Mouse (Mus musculus) intestine, postnatal 0 days (tissue): ENCODE results near the gene Acss2. TPM values are rescaled to one million over a fixed set of nuclear protein-coding genes. Genes with fewer than 3 reads are reported as not detected.

Experiments used
- ATAC-seq: fragments of 200-750 bp; cut with Nextera tagmentation; 2 replicates; pipeline ENCODE4 v1.8.0; 2017; ENCODE audit warnings: mild to moderate bottlenecking, moderate TSS enrichment, moderate library complexity
- H3K27ac ChIP-seq: fragments of 300-500 bp; sonication (generic); 2 replicates; pipeline ENCODE4 v1.5.1; 2014; ENCODE audit warnings: mild to moderate bottlenecking, low read depth, low read length, moderate library complexity
- H3K27me3 ChIP-seq: fragments of 300-500 bp; sonication (generic); replicated peaks from 2 replicates; pipeline ENCODE4 v1.6.1; 2014; ENCODE audit warnings: low read length, mixed read lengths; ENCODE audit not compliant: control insufficient read depth, insufficient read depth
- H3K36me3 ChIP-seq: fragments of 300-500 bp; sonication (generic); 2 replicates; pipeline ENCODE4 v1.6.1; 2014; ENCODE audit warnings: mild to moderate bottlenecking, moderate library complexity; ENCODE audit not compliant: control insufficient read depth, insufficient read depth
- H3K4me1 ChIP-seq: fragments of 300-500 bp; sonication (generic); replicated peaks from 2 replicates; pipeline ENCODE4 v1.6.1; 2014; ENCODE audit warnings: antibody characterized with exemption, low read length, mixed read lengths; ENCODE audit not compliant: control insufficient read depth, insufficient read depth
- H3K4me2 ChIP-seq: fragments of 300-500 bp; sonication (generic); replicated peaks from 2 replicates; pipeline ENCODE4 v1.6.1; 2014; ENCODE audit warnings: low read depth, mild to moderate bottlenecking, moderate library complexity
- H3K4me3 ChIP-seq: fragments of 300-500 bp; sonication (generic); 2 replicates; pipeline ENCODE4 v1.5.1; 2014; ENCODE audit warnings: low read depth, low read length
- H3K9ac ChIP-seq: fragments of 300-500 bp; sonication (generic); 2 replicates; pipeline ENCODE4 v1.6.1; 2014; ENCODE audit warnings: mild to moderate bottlenecking, low read depth, low read length
- H3K9me3 ChIP-seq: fragments of 300-500 bp; sonication (generic); 2 replicates; pipeline ENCODE4 v1.6.1; 2016; ENCODE audit warnings: mixed run types; ENCODE audit not compliant: control insufficient read depth
- CTCF ChIP-seq: sonication (generic); IDR thresholded peaks from 2 replicates; pipeline ENCODE4 v1.5.1; 2016; ENCODE audit warnings: low read depth, mild to moderate bottlenecking, control low read depth, antibody characterized with exemption, moderate library complexity
- WGBS: fragments of 180-500 bp; shearing (Covaris S2); extraction: QIAGEN DNeasy Blood & Tissue Kit; methylation state at CpG from one replicate; pipeline ENCODE4 v1.1.7; 2014; 5-methylcytosine and 5-hydroxymethylcytosine counted together
- polyA plus RNA-seq: library from polyadenylated mRNA; unstranded; fragments of >200 nt; fragmentation: Nextera tagmentation; extraction: Ambion mirVana; gene quantifications from 2 replicates; pipeline ENCODE4 v1.2.1, GENCODE M21; 2015

Acss2 gene
- polyA plus RNA-seq, 1 experiment from 2014 or later, result 8.4 TPM

- peak; percentile 93 for ATAC-seq
- 4% methylated on average over 20 of the region's 20 CpGs for WGBS
- no peaks in the 10 kb centered on the region; the same call in 1 of the 2 replicates for H3K36me3 ChIP-seq
- TF ChIP-seq CTCF, result no peak
- H3K4me2 ChIP-seq, result peak overlapping the region; percentile 63
- H3K4me1 ChIP-seq, result peaks cover 6% of the 10 kb centered on the region; the same call in 1 of the 2 replicates
- no peaks in the 10 kb centered on the region for H3K9me3 ChIP-seq
- peak overlapping the region; percentile 13 for H3K4me3 ChIP-seq
- H3K27ac ChIP-seq, result peak overlapping the region; percentile 31; the same call in 1 of the 2 replicates
- no peak overlapping the region for H3K9ac ChIP-seq
- no peaks in the 10 kb centered on the region for H3K27me3 ChIP-seq
Measured at GRCm38 (mm10) chr2:155613326-155613755, 95.6 kb downstream of the Acss2 start.

- TF ChIP-seq CTCF, result no peak
- H3K9me3 ChIP-seq, result no peaks in the 10 kb centered on the region
- WGBS, result 61% methylated on average over 8 of the region's 8 CpGs
- peaks cover 6% of the 10 kb centered on the region; the same call in 1 of the 2 replicates for H3K4me1 ChIP-seq
- H3K36me3 ChIP-seq, result no peaks in the 10 kb centered on the region; the same call in 1 of the 2 replicates
- H3K27ac ChIP-seq, result no peak overlapping the region
- H3K4me2 ChIP-seq, result peak overlapping the region; percentile 63
- peak; percentile 12; the same call in 1 of the 2 replicates for ATAC-seq
- no peak overlapping the region for H3K9ac ChIP-seq
- H3K27me3 ChIP-seq, result no peaks in the 10 kb centered on the region
- 0 out of 2 replicates have a peak overlapping the region, but pooled peaks have one; percentile 13 for H3K4me3 ChIP-seq
Measured at GRCm38 (mm10) chr2:155613953-155614352, 96.2 kb downstream of the Acss2 start.

- H3K27ac ChIP-seq, result no peak overlapping the region
- no peak overlapping the region for H3K4me2 ChIP-seq
- peaks cover 6% of the 10 kb centered on the region; the same call in 1 of the 2 replicates for H3K4me1 ChIP-seq
- no peak overlapping the region for H3K4me3 ChIP-seq
- no peaks in the 10 kb centered on the region for H3K9me3 ChIP-seq
- no peaks in the 10 kb centered on the region for H3K27me3 ChIP-seq
- no peak for ATAC-seq
- no peaks in the 10 kb centered on the region; the same call in 1 of the 2 replicates for H3K36me3 ChIP-seq
- 52% methylated on average over 6 of the region's 6 CpGs for WGBS
- no peak for TF ChIP-seq CTCF
- no peak overlapping the region for H3K9ac ChIP-seq
Measured at GRCm38 (mm10) chr2:155616971-155617370, 99.2 kb downstream of the Acss2 start.

- Histone ChIP-seq H3K9me3 (no peaks in the 10 kb centered on the region), H3K27ac (no peak overlapping the region), H3K4me3 (no peak overlapping the region), H3K4me1 (no peaks in the 10 kb centered on the region; the same call in 1 of the 2 replicates), H3K27me3 (no peaks in the 10 kb centered on the region), H3K9ac (no peak overlapping the region), H3K36me3 (no peaks in the 10 kb centered on the region; the same call in 1 of the 2 replicates), H3K4me2 (no peak overlapping the region)
- TF ChIP-seq CTCF, result peak; percentile 94
- 16% methylated on average over 8 of the region's 8 CpGs for WGBS
- 0 out of 2 replicates have a peak, but pooled peaks have one; percentile 50 for ATAC-seq
Measured at GRCm38 (mm10) chr2:155619817-155620216, 102.1 kb downstream of the Acss2 start.

GRCm38 (mm10) chr2:155622606-155623005 is 104.9 kb downstream of the Acss2 start:
- Histone ChIP-seq H3K4me1 (no peaks in the 10 kb centered on the region; the same call in 1 of the 2 replicates), H3K4me3 (no peak overlapping the region), H3K27me3 (no peaks in the 10 kb centered on the region), H3K27ac (no peak overlapping the region), H3K9ac (no peak overlapping the region), H3K9me3 (no peaks in the 10 kb centered on the region), H3K4me2 (no peak overlapping the region), H3K36me3 (no peaks in the 10 kb centered on the region; the same call in 1 of the 2 replicates)
- ATAC-seq, result no peak
- 0 out of 2 replicates have a peak, but pooled peaks have one; percentile 24 for TF ChIP-seq CTCF
- 22% methylated on average over 11 of the region's 11 CpGs for WGBS

GRCm38 (mm10) chr2:155623996-155624395 is 106.2 kb downstream of the Acss2 start:
- no peak for ATAC-seq
- Histone ChIP-seq H3K4me2 (no peak overlapping the region), H3K27ac (no peak overlapping the region), H3K4me1 (no peaks in the 10 kb centered on the region; the same call in 1 of the 2 replicates), H3K9ac (no peak overlapping the region), H3K36me3 (no peaks in the 10 kb centered on the region; the same call in 1 of the 2 replicates), H3K4me3 (no peak overlapping the region), H3K27me3 (no peaks in the 10 kb centered on the region), H3K9me3 (no peaks in the 10 kb centered on the region)
- no peak for TF ChIP-seq CTCF
- 72% methylated on average over 6 of the region's 6 CpGs for WGBS
